Mouse (Mus musculus): ENCODE data around the gene Vmn2r114.
"Not testable (repeated sequence)": the region's sequence is repeated elsewhere in the genome, so short reads cannot be mapped to it uniquely, and the experiment has no call there.

Vmn2r114 gene

GRCm38 (mm10) chr17:23312437-23312836 lies at the start of gene Vmn2r114:
Gene Vmn2r114 (minus strand): TSS chr17:23312537.
- not testable (repeated sequence) for DNase-seq

GRCm38 (mm10) chr17:23351644-23352043 lies 39.3 kb upstream of the Vmn2r114 start:
- peak in 1 of 2 experiments; percentile 5 for DNase-seq

- DNase-seq = not testable (repeated sequence)
Observed at GRCm38 (mm10) chr17:23343441-23343840, 31.1 kb upstream of the Vmn2r114 start, which contains the start of gene Vmn2r115. Gene Vmn2r115 (plus strand): TSS chr17:23343741.

GRCm38 (mm10) chr17:23330657-23331056 lies 18.3 kb upstream of the Vmn2r114 start:
- no peak for DNase-seq
